Mouse (Mus musculus) bone marrow macrophage, adult 2 months (primary cell): Measurements from ENCODE around the gene Olfr105-ps.

ENCODE experiments used
- CTCF ChIP-seq: IDR thresholded peaks from 2 replicates; pipeline ENCODE4 v1.5.1; 2012; ENCODE audit warnings: low read depth, mild to moderate bottlenecking, low read length, moderate library complexity
- POLR2A ChIP-seq: IDR thresholded peaks from 2 replicates; pipeline ENCODE4 v1.6.1; 2012; ENCODE audit warnings: mild to moderate bottlenecking, low read depth, low read length, borderline replicate concordance

GRCm38 (mm10) chr17:37378733-37379132 lies at the start of gene Olfr105-ps:
- TF ChIP-seq CTCF: no peak
- TF ChIP-seq POLR2A: no peak
